In the genomic region with DNA sequence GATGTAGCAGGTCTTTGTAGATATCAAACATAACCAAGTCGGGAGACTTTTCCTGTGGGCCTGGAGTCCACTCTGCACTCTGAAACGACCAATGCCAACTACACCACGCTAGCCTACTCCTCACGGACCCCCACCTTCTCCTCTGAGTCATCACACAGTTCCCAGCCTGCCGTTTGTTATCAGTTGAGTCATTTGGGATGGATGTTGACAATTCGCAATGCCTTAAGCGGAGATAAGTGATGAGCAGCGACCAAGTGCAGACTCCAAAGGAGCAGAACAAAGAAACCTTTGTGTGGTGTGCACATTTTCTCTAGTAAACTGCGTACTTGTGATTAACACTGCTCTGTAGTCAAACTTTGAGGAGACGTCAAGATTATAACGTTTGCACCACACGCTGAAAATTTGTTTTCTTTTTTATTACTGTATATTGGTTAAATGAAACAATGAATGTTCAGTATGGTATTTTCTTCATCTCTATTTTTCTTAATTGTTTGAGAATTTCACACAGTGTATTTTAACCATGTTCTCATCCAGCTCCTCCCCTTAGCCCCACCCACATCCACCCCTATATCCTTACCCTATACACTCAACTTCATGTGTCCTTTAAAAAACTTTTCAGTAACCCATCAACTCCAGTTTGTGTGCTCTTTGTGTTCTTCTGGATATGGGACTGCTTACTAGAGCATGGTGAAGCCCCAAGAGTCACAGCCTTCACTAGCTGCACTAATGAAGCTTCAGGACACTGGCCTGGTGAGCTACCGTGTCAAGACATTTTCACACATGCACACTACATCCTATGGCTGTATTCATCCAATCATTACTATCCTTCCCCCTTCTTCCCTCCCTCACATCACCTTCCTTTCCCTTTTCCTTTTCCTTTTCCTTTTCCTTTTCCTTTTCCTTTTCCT, we compare ENCODE assay signal across 12 mouse cellular contexts. TPM values are rescaled to one million over a fixed set of nuclear protein-coding genes. Genes with fewer than 3 reads are reported as not detected.
DNase-seq lines count a peak whose midpoint lies in the region; ATAC-seq and TF ChIP-seq lines count a peak whose summit lies in the region.
"Had no signal": no experiment of that assay in that cellular context is flagged by ENCODE, and none has a peak within 500 bp of the region (broad histone marks: within the 10 kb centered on the region; RNA-seq: fewer than 3 reads in every experiment).

No protein-coding gene starts in this region.

- H3K4me2 ChIP-seq in heart, embryonic 13.5 days = peak overlapping the region; percentile 6; the same call in 1 of the 2 replicates
- H3K4me2 ChIP-seq in liver, embryonic 15.5 days = peak overlapping the region; percentile 36; the same call in 1 of the 2 replicates
- H3K4me2 ChIP-seq: stomach, embryonic 15.5 days had no signal

- 0 out of 4 replicates have a peak overlapping the region, but pooled peaks of 1 of the 2 experiments have one; percentile 22 for H3K4me3 ChIP-seq in MEL (ENCODE audit: control insufficient read depth in 1 of 2, insufficient read depth in 1 of 2, low read depth in 2 of 2, low read length in 2 of 2)
- no peak overlapping the region for H3K4me3 ChIP-seq in heart, embryonic 13.5 days
- no peak overlapping the region for H3K4me3 ChIP-seq in liver, embryonic 15.5 days (replicated peaks)
- H3K4me3 ChIP-seq: stomach, embryonic 15.5 days had no signal

- WGBS in heart, embryonic 13.5 days = 27% methylated on average over 13 of the region's 13 CpGs
- 16% methylated on average over 13 of the region's 13 CpGs for WGBS in liver, embryonic 15.5 days (ENCODE audit: insufficient replicate concordance)

- peaks cover 0 to 7% of the 10 kb centered on the region in 2 experiments; a peak in 2 of 4 replicates for H3K4me1 ChIP-seq in MEL (ENCODE audit: control insufficient read depth in 1 of 2, insufficient read depth in 2 of 2, low read length in 2 of 2)
- peaks cover 9% of the 10 kb centered on the region for H3K4me1 ChIP-seq in heart, embryonic 13.5 days
- H3K4me1 ChIP-seq in liver, embryonic 15.5 days (replicated peaks) = peaks cover 11% of the 10 kb centered on the region
- H3K4me1 ChIP-seq: stomach, embryonic 15.5 days had no signal

- peaks cover 0 to 3% of the 10 kb centered on the region in 2 experiments; a peak in 1 of 4 replicates for H3K36me3 ChIP-seq in MEL (ENCODE audit: control insufficient read depth in 1 of 2, insufficient read depth in 2 of 2, low read length in 2 of 2)
- no peaks in the 10 kb centered on the region for H3K36me3 ChIP-seq in heart, embryonic 13.5 days
- H3K36me3 ChIP-seq in liver, embryonic 15.5 days (replicated peaks) = no peaks in the 10 kb centered on the region
- H3K36me3 ChIP-seq: stomach, embryonic 15.5 days had no signal

- no peak overlapping the region for H3K9ac ChIP-seq in MEL (ENCODE audit: control insufficient read depth, low read depth, low read length, poor library complexity, severe bottlenecking)
- H3K9ac ChIP-seq in heart, embryonic 13.5 days = no peak overlapping the region
- H3K9ac ChIP-seq in liver, embryonic 15.5 days = no peak overlapping the region
- H3K9ac ChIP-seq: stomach, embryonic 15.5 days had no signal

- TF ChIP-seq CTCF in MEL (IDR thresholded peaks at IDR 0.05 in 2 of 3, conservative IDR thresholded peaks at IDR 0.05 in 1 of 3; ENCODE audit: control insufficient read depth in 1 of 3, insufficient read depth in 1 of 3, low read depth in 2 of 3, low read length in 3 of 3, poor library complexity in 1 of 3, severe bottlenecking in 1 of 3) = no peak

- no peak for ATAC-seq in heart, embryonic 13.5 days (ENCODE audit: extremely low read depth, insufficient number of reproducible peaks, low FRiP score, low TSS enrichment)
- ATAC-seq in liver, embryonic 15.5 days (ENCODE audit: insufficient read depth) = peak; percentile 74

- H3K9me3 ChIP-seq in MEL (replicated peaks; ENCODE audit: insufficient read depth, low read length) = no peaks in the 10 kb centered on the region
- no peaks in the 10 kb centered on the region for H3K9me3 ChIP-seq in heart, embryonic 13.5 days
- H3K9me3 ChIP-seq in liver, embryonic 15.5 days (replicated peaks) = no peaks in the 10 kb centered on the region
- H3K9me3 ChIP-seq: stomach, embryonic 15.5 days had no signal

- H3K79me2 ChIP-seq in MEL (ENCODE audit: control insufficient read depth, insufficient read depth, low read length, poor library complexity) = no peaks in the 10 kb centered on the region

- peak; percentile 73 for DNase-seq in adrenal gland, adult 2 months
- no peak for DNase-seq in adrenal gland, adult 18-20 months (ENCODE audit: low spot score in 2 of 2)
- DNase-seq in MEL (ENCODE audit: low read depth, low spot score) = peak; percentile 83
- DNase-seq in kidney, adult 11 months = no peak
- DNase-seq in neural tube, embryonic 10.5 days (ENCODE audit: extremely low spot score, low spot score) = no peak
- no peak for DNase-seq in right cerebral cortex, postnatal 36 days (ENCODE audit: low spot score in 2 of 2)
- DNase-seq: B cell, adult 2 months; cerebellum, adult 8-10 months had no signal

- no peak for TF ChIP-seq POLR2A in MEL (IDR thresholded peaks at IDR 0.05; ENCODE audit: control insufficient read depth in 1 of 2, insufficient read depth in 1 of 2, low read depth in 1 of 2, low read length in 2 of 2, poor library complexity in 1 of 2)

- H3K27ac ChIP-seq in MEL (ENCODE audit: control insufficient read depth, low read depth, low read length) = peak overlapping the region; percentile 35
- no peak overlapping the region for H3K27ac ChIP-seq in heart, embryonic 13.5 days (replicated peaks)
- no peak overlapping the region for H3K27ac ChIP-seq in liver, embryonic 15.5 days (replicated peaks)
- H3K27ac ChIP-seq: kidney, postnatal 0 days; stomach, embryonic 15.5 days had no signal

- no peak for TF ChIP-seq RAD21 in MEL (IDR thresholded peaks at IDR 0.05; ENCODE audit: low read depth, low read length)

- TF ChIP-seq EP300 in MEL (IDR thresholded peaks at IDR 0.05; ENCODE audit: low read depth in 1 of 2, low read length in 2 of 2) = peak; percentile 86 to 88

- no peaks in the 10 kb centered on the region for H3K27me3 ChIP-seq in MEL (ENCODE audit: control insufficient read depth in 1 of 2, insufficient read depth in 2 of 2, low read length in 2 of 2)
- no peaks in the 10 kb centered on the region for H3K27me3 ChIP-seq in heart, embryonic 13.5 days (replicated peaks)
- H3K27me3 ChIP-seq in liver, embryonic 15.5 days = no peaks in the 10 kb centered on the region
- H3K27me3 ChIP-seq: stomach, embryonic 15.5 days had no signal

TF ChIP-seq in MEL, 35 proteins besides CTCF, POLR2A, EP300 and RAD21:
- TF ChIP-seq MAZ (IDR thresholded peaks at IDR 0.05; ENCODE audit: low read depth, low read length) = peak; percentile 61; the same call in 1 of the 2 replicates
- peak; percentile 43; the same call in 1 of the 2 replicates for TF ChIP-seq RCOR1 (IDR thresholded peaks at IDR 0.05; ENCODE audit: low read depth, low read length)
- TF ChIP-seq NELFE (IDR thresholded peaks at IDR 0.05; ENCODE audit: low read depth, low read length) = no peak
- TF ChIP-seq SIN3A (IDR thresholded peaks at IDR 0.05; ENCODE audit: low read length) = peak; percentile 17; the same call in 1 of the 2 replicates
- peak; percentile 92 for TF ChIP-seq JUND (IDR thresholded peaks at IDR 0.05; ENCODE audit: low read depth, low read length)
- no peak for TF ChIP-seq USF2 (IDR thresholded peaks at IDR 0.05; ENCODE audit: borderline replicate concordance in 1 of 2, insufficient read depth in 1 of 2, low read depth in 1 of 2, low read length in 2 of 2)
- TF ChIP-seq GATA1 (IDR thresholded peaks at IDR 0.05; ENCODE audit: low read depth, low read length) = peak; percentile 89
- no peak for TF ChIP-seq MAFK (IDR thresholded peaks at IDR 0.05; ENCODE audit: borderline replicate concordance, low read depth, low read length)
- no peak for TF ChIP-seq POLR2AphosphoS5 (IDR thresholded peaks at IDR 0.05; ENCODE audit: borderline replicate concordance, low read depth, low read length)
- TF ChIP-seq SMC3 (IDR thresholded peaks at IDR 0.05; ENCODE audit: low read depth, low read length) = no peak
- peak; percentile 71 for TF ChIP-seq MYB (IDR thresholded peaks at IDR 0.05; ENCODE audit: low read depth, low read length)
- no peak for TF ChIP-seq HCFC1 (IDR thresholded peaks at IDR 0.05; ENCODE audit: low read depth, low read length)
- TF ChIP-seq MAX (IDR thresholded peaks at IDR 0.05; ENCODE audit: low read length) = no peak
- TF ChIP-seq CHD1 (IDR thresholded peaks at IDR 0.05; ENCODE audit: low read depth, low read length) = no peak
- TF ChIP-seq ETS1 (IDR thresholded peaks at IDR 0.05; ENCODE audit: low read depth, low read length) = peak; percentile 70
- TF ChIP-seq ZNF384 (IDR thresholded peaks at IDR 0.05; ENCODE audit: low read depth, low read length) = no peak
- peak; percentile 74 for TF ChIP-seq TCF12 (IDR thresholded peaks at IDR 0.05; ENCODE audit: low read depth, low read length)
- TF ChIP-seq TAL1 (IDR thresholded peaks at IDR 0.05; ENCODE audit: low read length) = peak; percentile 65

RNA-seq across cellular contexts. Expression of gene Sgk1, which starts 42.5 kb away (rescaled TPM):
- total RNA-seq in adrenal gland, adult 2 months (2021) = 100 to 1,000 TPM; 103 to 154 TPM
- 17.3 and 25.4 TPM in 2 replicates for polyA plus RNA-seq in adrenal gland, adult 2 months (2012; rRNA removed)
- 100 to 1,000 TPM; 151 to 162 TPM for total RNA-seq in adrenal gland, adult 18-20 months (2021)
- total RNA-seq in MEL (2012; rRNA removed) = 2.0 and 3.2 TPM in 2 replicates
- polyA plus RNA-seq in MEL (2012; ENCODE audit: insufficient read depth in 1 of 2, insufficient read length in 2 of 2, low read depth in 1 of 2, low replicate concordance in 2 of 2, missing spikeins in 1 of 2) = 1 to 10 TPM in 1 of 2 experiments, not detected in 1; 1.6 TPM
- 22.7 and 24.7 TPM in 2 replicates for polyA plus RNA-seq in heart, embryonic 13.5 days (2015; fragmentation: Nextera tagmentation; extraction: Ambion mirVana)
- 11.7 and 12.6 TPM in 2 replicates for polyA plus RNA-seq in liver, embryonic 15.5 days (2015; fragmentation: Nextera tagmentation; extraction: Ambion mirVana)

Comparison
In these comparisons a context has a peak if more than half of its experiments do, and no peak if none do; other contexts are left out.
1. DNase-seq: peak in adrenal gland, adult 2 months (single experiment) and MEL (single experiment); none in adrenal gland, adult 18-20 months (0 of 2), kidney, adult 11 months (single experiment), neural tube, embryonic 10.5 days (single experiment) and right cerebral cortex, postnatal 36 days (0 of 2).